Mouse (Mus musculus): ENCODE measurements around the gene Abcc6. TPM values are rescaled to one million over a fixed set of nuclear protein-coding genes. Genes with fewer than 3 reads are reported as not detected.
A peak's percentile ranks its signal among the peaks of the same experiment; 100 is the strongest.

Gene Abcc6
- polyA plus RNA-seq, 1 experiment from 2014 or later: 0.23 TPM

GRCm38 (mm10) chr7:46045882-46046281 lies 15.8 kb upstream of the Abcc6 start:
- 90% methylated on average over 11 of the region's 11 CpGs for WGBS
- no peak for ATAC-seq (ENCODE audit: insufficient number of reproducible peaks, low FRiP score, low TSS enrichment, low read depth)
- peaks cover 80% of the 10 kb centered on the region for H3K36me3 ChIP-seq
- H3K27ac ChIP-seq (replicated peaks): no peak overlapping the region
- H3K27me3 ChIP-seq: no peaks in the 10 kb centered on the region
- H3K9ac ChIP-seq: no peak overlapping the region
- H3K4me3 ChIP-seq (replicated peaks): no peak overlapping the region
- H3K4me1 ChIP-seq: no peaks in the 10 kb centered on the region
- H3K4me2 ChIP-seq (replicated peaks): no peak overlapping the region
- H3K9me3 ChIP-seq (replicated peaks): no peaks in the 10 kb centered on the region

- Histone ChIP-seq H3K4me1 (no peaks in the 10 kb centered on the region), H3K27ac (replicated peaks) (no peak overlapping the region), H3K4me2 (replicated peaks) (no peak overlapping the region), H3K4me3 (replicated peaks) (no peak overlapping the region), H3K9me3 (replicated peaks) (no peaks in the 10 kb centered on the region), H3K36me3 (peaks cover 82% of the 10 kb centered on the region), H3K9ac (no peak overlapping the region), H3K27me3 (no peaks in the 10 kb centered on the region)
- WGBS: 89% methylated on average over 10 of the region's 10 CpGs
- ATAC-seq (ENCODE audit: insufficient number of reproducible peaks, low FRiP score, low TSS enrichment, low read depth): no peak
Measured at GRCm38 (mm10) chr7:46044106-46044505, 14.0 kb upstream of the Abcc6 start.

- no peak overlapping the region for H3K4me3 ChIP-seq (replicated peaks)
- no peak overlapping the region for H3K4me2 ChIP-seq (replicated peaks)
- H3K4me1 ChIP-seq: peaks cover 3% of the 10 kb centered on the region
- ATAC-seq (ENCODE audit: insufficient number of reproducible peaks, low FRiP score, low TSS enrichment, low read depth): no peak
- WGBS: 52% methylated on average over 2 of the region's 2 CpGs
- H3K36me3 ChIP-seq: peaks cover 60% of the 10 kb centered on the region
- no peak overlapping the region for H3K27ac ChIP-seq (replicated peaks)
- H3K9ac ChIP-seq: no peak overlapping the region
- no peaks in the 10 kb centered on the region for H3K9me3 ChIP-seq (replicated peaks)
- H3K27me3 ChIP-seq: no peaks in the 10 kb centered on the region
Measured at GRCm38 (mm10) chr7:46039873-46040272, 9.8 kb upstream of the Abcc6 start.

GRCm38 (mm10) chr7:46037433-46037832 lies 7.3 kb upstream of the Abcc6 start:
- Histone ChIP-seq H3K4me3 (replicated peaks) (no peak overlapping the region), H3K4me2 (replicated peaks) (no peak overlapping the region), H3K4me1 (peaks cover 19% of the 10 kb centered on the region), H3K9me3 (replicated peaks) (no peaks in the 10 kb centered on the region), H3K27me3 (no peaks in the 10 kb centered on the region), H3K9ac (no peak overlapping the region), H3K36me3 (peaks cover 37% of the 10 kb centered on the region), H3K27ac (replicated peaks) (no peak overlapping the region)
- 84% methylated on average over 6 of the region's 6 CpGs for WGBS
- no peak for ATAC-seq (ENCODE audit: insufficient number of reproducible peaks, low FRiP score, low TSS enrichment, low read depth)

GRCm38 (mm10) chr7:46035468-46035867 lies 5.4 kb upstream of the Abcc6 start:
- no peak overlapping the region for H3K9ac ChIP-seq
- H3K36me3 ChIP-seq: peaks cover 18% of the 10 kb centered on the region
- 86% methylated on average over 2 of the region's 2 CpGs for WGBS
- no peak overlapping the region for H3K4me3 ChIP-seq (replicated peaks)
- no peaks in the 10 kb centered on the region for H3K9me3 ChIP-seq (replicated peaks)
- H3K27ac ChIP-seq (replicated peaks): no peak overlapping the region
- peaks cover 19% of the 10 kb centered on the region for H3K4me1 ChIP-seq
- no peak for ATAC-seq (ENCODE audit: insufficient number of reproducible peaks, low FRiP score, low TSS enrichment, low read depth)
- H3K27me3 ChIP-seq: no peaks in the 10 kb centered on the region
- H3K4me2 ChIP-seq (replicated peaks): no peak overlapping the region

GRCm38 (mm10) chr7:46034991-46035390 lies 4.9 kb upstream of the Abcc6 start:
- Histone ChIP-seq H3K27me3 (no peaks in the 10 kb centered on the region), H3K4me3 (replicated peaks) (peak overlapping the region; percentile 84), H3K36me3 (peaks cover 15% of the 10 kb centered on the region), H3K9ac (no peak overlapping the region), H3K9me3 (replicated peaks) (no peaks in the 10 kb centered on the region), H3K4me2 (replicated peaks) (peak overlapping the region; percentile 66), H3K4me1 (peaks cover 19% of the 10 kb centered on the region), H3K27ac (replicated peaks) (no peak overlapping the region)
- 75% methylated on average over 2 of the region's 2 CpGs for WGBS
- ATAC-seq (ENCODE audit: insufficient number of reproducible peaks, low FRiP score, low TSS enrichment, low read depth): no peak

GRCm38 (mm10) chr7:46033870-46034337 lies 3.8 kb upstream of the Abcc6 start:
- Histone ChIP-seq H3K9ac (peak overlapping the region; percentile 75), H3K4me3 (replicated peaks) (peak overlapping the region; percentile 84), H3K27ac (replicated peaks) (peak overlapping the region; percentile 13; the same call in 1 of the 2 replicates), H3K27me3 (no peaks in the 10 kb centered on the region), H3K4me2 (replicated peaks) (peak overlapping the region; percentile 66), H3K4me1 (peaks cover 19% of the 10 kb centered on the region), H3K9me3 (replicated peaks) (no peaks in the 10 kb centered on the region), H3K36me3 (peaks cover 10% of the 10 kb centered on the region)
- no peak; the same call in 1 of the 2 replicates for ATAC-seq (ENCODE audit: insufficient number of reproducible peaks, low FRiP score, low TSS enrichment, low read depth)
- WGBS: under 1% methylated on average over 35 of the region's 35 CpGs

- Histone ChIP-seq H3K9me3 (replicated peaks) (no peaks in the 10 kb centered on the region), H3K4me2 (replicated peaks) (peak within 1 kb of the TSS; percentile 66), H3K4me3 (replicated peaks) (peak within 1 kb of the TSS; percentile 84), H3K9ac (peak within 1 kb of the TSS; percentile 75), H3K27ac (replicated peaks) (peak within 1 kb of the TSS; percentile 13; the same call in 1 of the 2 replicates), H3K27me3 (no peaks in the 10 kb centered on the region), H3K4me1 (peaks cover 19% of the 10 kb centered on the region), H3K36me3 (peaks cover 5% of the 10 kb centered on the region)
- WGBS: 5% methylated on average over 43 of the region's 44 CpGs
- peak; percentile 93 for ATAC-seq (ENCODE audit: insufficient number of reproducible peaks, low FRiP score, low TSS enrichment, low read depth)
Measured at GRCm38 (mm10) chr7:46033109-46033869, 3.2 kb upstream of the Abcc6 start, which contains the start of gene Nomo1. TSS of gene Nomo1 (plus strand) at chr7:46033698.

- peaks cover 19% of the 10 kb centered on the region for H3K4me1 ChIP-seq
- H3K9ac ChIP-seq: no peak overlapping the region
- 74% methylated on average over 2 of the region's 2 CpGs for WGBS
- no peaks in the 10 kb centered on the region for H3K9me3 ChIP-seq (replicated peaks)
- no peak overlapping the region for H3K4me3 ChIP-seq (replicated peaks)
- no peaks in the 10 kb centered on the region for H3K27me3 ChIP-seq
- H3K4me2 ChIP-seq (replicated peaks): no peak overlapping the region
- ATAC-seq (ENCODE audit: insufficient number of reproducible peaks, low FRiP score, low TSS enrichment, low read depth): no peak
- no peaks in the 10 kb centered on the region for H3K36me3 ChIP-seq
- H3K27ac ChIP-seq (replicated peaks): no peak overlapping the region
Measured at GRCm38 (mm10) chr7:46031075-46031474, 973 bp upstream of the Abcc6 start.

GRCm38 (mm10) chr7:46029299-46030144 lies 580 bp downstream of the Abcc6 start:
- H3K27me3 ChIP-seq: no peaks in the 10 kb centered on the region
- no peaks in the 10 kb centered on the region for H3K36me3 ChIP-seq
- H3K9me3 ChIP-seq (replicated peaks): no peaks in the 10 kb centered on the region
- H3K4me2 ChIP-seq (replicated peaks): peak overlapping the region; percentile 34
- no peak for ATAC-seq (ENCODE audit: insufficient number of reproducible peaks, low FRiP score, low TSS enrichment, low read depth)
- H3K27ac ChIP-seq (replicated peaks): no peak overlapping the region
- H3K9ac ChIP-seq: no peak overlapping the region
- peak overlapping the region; percentile 14; the same call in 1 of the 2 replicates for H3K4me3 ChIP-seq (replicated peaks)
- peaks cover 13% of the 10 kb centered on the region for H3K4me1 ChIP-seq
- WGBS: 61% methylated on average over 9 of the region's 9 CpGs

- H3K9ac ChIP-seq: no peak overlapping the region
- H3K27me3 ChIP-seq: no peaks in the 10 kb centered on the region
- H3K4me2 ChIP-seq (replicated peaks): no peak overlapping the region
- ATAC-seq (ENCODE audit: insufficient number of reproducible peaks, low FRiP score, low TSS enrichment, low read depth): no peak
- WGBS: 87% methylated on average over 10 of the region's 10 CpGs
- no peak overlapping the region for H3K27ac ChIP-seq (replicated peaks)
- peaks cover 8% of the 10 kb centered on the region; the same call in 1 of the 2 replicates for H3K4me1 ChIP-seq
- no peaks in the 10 kb centered on the region for H3K36me3 ChIP-seq
- no peaks in the 10 kb centered on the region for H3K9me3 ChIP-seq (replicated peaks)
- H3K4me3 ChIP-seq (replicated peaks): no peak overlapping the region
Measured at GRCm38 (mm10) chr7:46028681-46029080, 1.4 kb downstream of the Abcc6 start.
